Mouse (Mus musculus): Measurements from ENCODE around the gene Ahnak. TPM values are rescaled to one million over a fixed set of nuclear protein-coding genes. Genes with fewer than 3 reads are reported as not detected.

Ahnak gene
- polyA plus RNA-seq, 1 experiment from 2014 or later, result 4.5 TPM

Other genes with a start within 250 kb of the Ahnak start
- 1.4 and 2.1 TPM in 2 replicates for gene 1700092M07Rik, start 248.6 kb upstream of the Ahnak start, polyA plus RNA-seq (2014; fragmentation: Nextera tagmentation; extraction: Ambion mirVana)
- 97.6 and 103 TPM in 2 replicates for gene Stx5a, start 247.9 kb upstream of the Ahnak start, polyA plus RNA-seq (2014; fragmentation: Nextera tagmentation; extraction: Ambion mirVana)
- 243 and 245 TPM in 2 replicates for gene Nxf1, start 232.2 kb upstream of the Ahnak start, polyA plus RNA-seq (2014; fragmentation: Nextera tagmentation; extraction: Ambion mirVana)
- gene Tmem223, start 218.3 kb upstream of the Ahnak start, polyA plus RNA-seq (2014; fragmentation: Nextera tagmentation; extraction: Ambion mirVana), result 181 and 195 TPM in 2 replicates
- gene Tmem179b, start 214.8 kb upstream of the Ahnak start, polyA plus RNA-seq (2014; fragmentation: Nextera tagmentation; extraction: Ambion mirVana), result 41.8 and 46.7 TPM in 2 replicates
- 20.7 and 22.4 TPM in 2 replicates for gene Taf6l, start 202.9 kb upstream of the Ahnak start, polyA plus RNA-seq (2014; fragmentation: Nextera tagmentation; extraction: Ambion mirVana)
- 172 and 182 TPM in 2 replicates for gene Polr2g, start 190.7 kb upstream of the Ahnak start, polyA plus RNA-seq (2014; fragmentation: Nextera tagmentation; extraction: Ambion mirVana)
- gene Zbtb3, start 186.7 kb upstream of the Ahnak start, polyA plus RNA-seq (2014; fragmentation: Nextera tagmentation; extraction: Ambion mirVana), result 6.6 and 7.2 TPM in 2 replicates
- gene Ttc9c, start 170.0 kb upstream of the Ahnak start, polyA plus RNA-seq (2014; fragmentation: Nextera tagmentation; extraction: Ambion mirVana), result 50.6 and 51.6 TPM in 2 replicates
- 5.7 and 6.1 TPM in 2 replicates for gene Hnrnpul2, start 169.3 kb upstream of the Ahnak start, polyA plus RNA-seq (2014; fragmentation: Nextera tagmentation; extraction: Ambion mirVana)
- 0.57 TPM in 1 of 2 replicates, not detected in the other for gene AC129217.1, start 159.5 kb upstream of the Ahnak start, polyA plus RNA-seq (2014; fragmentation: Nextera tagmentation; extraction: Ambion mirVana)
- gene Bscl2, start 151.8 kb upstream of the Ahnak start, polyA plus RNA-seq (2014; fragmentation: Nextera tagmentation; extraction: Ambion mirVana), result 54.1 and 55.3 TPM in 2 replicates
- gene Gng3, start 150.1 kb upstream of the Ahnak start, polyA plus RNA-seq (2014; fragmentation: Nextera tagmentation; extraction: Ambion mirVana), result 137 and 151 TPM in 2 replicates
- 0.32 and 0.44 TPM in 2 replicates for gene Lrrn4cl, start 138.5 kb upstream of the Ahnak start, polyA plus RNA-seq (2014; fragmentation: Nextera tagmentation; extraction: Ambion mirVana)
- 182 and 186 TPM in 2 replicates for gene Ubxn1, start 117.8 kb upstream of the Ahnak start, polyA plus RNA-seq (2014; fragmentation: Nextera tagmentation; extraction: Ambion mirVana)
- 52.9 and 55.0 TPM in 2 replicates for gene Uqcc3, start 108.4 kb upstream of the Ahnak start, polyA plus RNA-seq (2014; fragmentation: Nextera tagmentation; extraction: Ambion mirVana)
- gene Lbhd1, start 105.6 kb upstream of the Ahnak start, polyA plus RNA-seq (2014; fragmentation: Nextera tagmentation; extraction: Ambion mirVana), result 93.5 and 93.8 TPM in 2 replicates
- not detected in 2 replicates for gene Gm49403, start 105.4 kb upstream of the Ahnak start, polyA plus RNA-seq (2014; fragmentation: Nextera tagmentation; extraction: Ambion mirVana)
- gene 1810009A15Rik, start 100.4 kb upstream of the Ahnak start, polyA plus RNA-seq (2014; fragmentation: Nextera tagmentation; extraction: Ambion mirVana), result 103 and 112 TPM in 2 replicates
- not detected in 2 replicates for gene Gm49416, start 100.4 kb upstream of the Ahnak start, polyA plus RNA-seq (2014; fragmentation: Nextera tagmentation; extraction: Ambion mirVana)
- 40.8 and 49.9 TPM in 2 replicates for gene Ints5, start 96.3 kb upstream of the Ahnak start, polyA plus RNA-seq (2014; fragmentation: Nextera tagmentation; extraction: Ambion mirVana)
- gene Ganab, start 91.2 kb upstream of the Ahnak start, polyA plus RNA-seq (2014; fragmentation: Nextera tagmentation; extraction: Ambion mirVana), result 116 and 128 TPM in 2 replicates
- 50.6 and 59.0 TPM in 2 replicates for gene B3gat3, start 68.9 kb upstream of the Ahnak start, polyA plus RNA-seq (2014; fragmentation: Nextera tagmentation; extraction: Ambion mirVana)
- 0.88 and 1.2 TPM in 2 replicates for gene Rom1, start 59.9 kb upstream of the Ahnak start, polyA plus RNA-seq (2014; fragmentation: Nextera tagmentation; extraction: Ambion mirVana)
- 7.9 and 9.3 TPM in 2 replicates for gene Eml3, start 59.7 kb upstream of the Ahnak start, polyA plus RNA-seq (2014; fragmentation: Nextera tagmentation; extraction: Ambion mirVana)
- 55.6 and 57.5 TPM in 2 replicates for gene Mta2, start 47.4 kb upstream of the Ahnak start, polyA plus RNA-seq (2014; fragmentation: Nextera tagmentation; extraction: Ambion mirVana)
- 30.2 and 36.3 TPM in 2 replicates for gene Tut1, start 35.4 kb upstream of the Ahnak start, polyA plus RNA-seq (2014; fragmentation: Nextera tagmentation; extraction: Ambion mirVana)
- gene Eef1g, start 22.2 kb upstream of the Ahnak start, polyA plus RNA-seq (2014; fragmentation: Nextera tagmentation; extraction: Ambion mirVana), result 468 and 469 TPM in 2 replicates
- not detected in 2 replicates for gene Scgb1a1, start 98.7 kb downstream of the Ahnak start, polyA plus RNA-seq (2014; fragmentation: Nextera tagmentation; extraction: Ambion mirVana)
- 12.2 and 14.5 TPM in 2 replicates for gene Asrgl1, start 146.4 kb downstream of the Ahnak start, polyA plus RNA-seq (2014; fragmentation: Nextera tagmentation; extraction: Ambion mirVana)